Mouse (Mus musculus) bone marrow macrophage, adult 2 months (primary cell): ENCODE measurements around the gene Gm42688.

Experiments
- CTCF ChIP-seq: IDR thresholded peaks from 2 replicates; pipeline ENCODE4 v1.5.1; 2012; ENCODE audit warnings: low read depth, mild to moderate bottlenecking, low read length, moderate library complexity
- POLR2A ChIP-seq: IDR thresholded peaks from 2 replicates; pipeline ENCODE4 v1.6.1; 2012; ENCODE audit warnings: mild to moderate bottlenecking, low read depth, low read length, borderline replicate concordance

DNA sequence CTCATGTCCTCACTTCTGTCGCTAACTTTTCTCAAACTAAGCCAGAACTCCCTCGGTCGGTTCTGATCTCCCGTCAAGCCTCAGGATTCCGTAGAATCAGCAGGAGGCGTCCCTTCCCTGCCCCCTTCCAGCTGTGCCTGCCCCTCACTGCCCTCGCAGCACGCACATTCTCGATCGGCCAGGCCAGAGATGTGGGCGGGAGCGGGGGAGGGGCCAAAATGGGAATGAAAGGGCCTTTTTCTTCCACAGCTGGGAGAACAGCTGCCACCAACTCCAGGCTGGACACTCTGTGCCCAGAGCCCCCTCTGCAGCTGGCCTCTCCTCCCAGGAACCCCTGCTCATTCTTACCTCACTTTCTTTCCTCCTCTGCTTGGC lies 36.1 kb downstream of the Gm42688 start:
- TF ChIP-seq CTCF (no peak), POLR2A (no peak)
